Mouse (Mus musculus): Measurements from ENCODE around the gene Snhg11. TPM values are rescaled to one million over a fixed set of nuclear protein-coding genes. Genes with fewer than 3 reads are reported as not detected.
"Not testable (repeated sequence)": the region's sequence is repeated elsewhere in the genome, so short reads cannot be mapped to it uniquely, and the experiment has no call there.

Snhg11 gene
- total RNA-seq, 2 experiments from 2014 or later = 275 to 360 TPM

- intact Hi-C loops (cut with DNase I) = no loop called here
- no peak for DNase-seq
Observed at GRCm38 (mm10) chr2:158368313-158368712, 7.1 kb upstream of the Snhg11 start.

GRCm38 (mm10) chr2:158369474-158370172 is 5.8 kb upstream of the Snhg11 start:
- DNase-seq = no peak
- intact Hi-C loops (cut with DNase I) = no loop called here

- DNase-seq = no peak
- intact Hi-C loops (cut with DNase I) = no loop called here
Observed at GRCm38 (mm10) chr2:158370173-158370550, 5.3 kb upstream of the Snhg11 start.

GRCm38 (mm10) chr2:158373061-158373460 is 2.4 kb upstream of the Snhg11 start:
- DNase-seq = no peak
- intact Hi-C loops (cut with DNase I) = no loop called here

- intact Hi-C loops (cut with DNase I) = no loop called here
- no peak for DNase-seq
Observed at GRCm38 (mm10) chr2:158373516-158373915, 1.9 kb upstream of the Snhg11 start.

GRCm38 (mm10) chr2:158376123-158376687 is 767 bp downstream of the Snhg11 start:
- no peak for DNase-seq
- intact Hi-C loops (cut with DNase I) = no loop called here

- no peak for DNase-seq
- intact Hi-C loops (cut with DNase I) = no loop called here
Observed at GRCm38 (mm10) chr2:158376798-158377197, 1.4 kb downstream of the Snhg11 start.

GRCm38 (mm10) chr2:158377811-158378210 is 2.4 kb downstream of the Snhg11 start:
- intact Hi-C loops (cut with DNase I) = no loop called here

GRCm38 (mm10) chr2:158379354-158380078 is 4.1 kb downstream of the Snhg11 start:
- intact Hi-C loops (cut with DNase I) = loop anchor here (5.0 kb wide), 1 partner anchor 263 kb away; no protein-coding TSS in a partner anchor
- DNase-seq = peak; percentile 65

More at GRCm38 (mm10) chr2:158377811-158378210, 2.4 kb downstream of the Snhg11 start:
- no peak for DNase-seq

- intact Hi-C loops (cut with DNase I) = no loop called here
- DNase-seq = no peak
Observed at GRCm38 (mm10) chr2:158386072-158386471, 10.6 kb downstream of the Snhg11 start.

- intact Hi-C loops (cut with DNase I) = no loop called here
- no peak for DNase-seq
Observed at GRCm38 (mm10) chr2:158389421-158389820, 14.0 kb downstream of the Snhg11 start.

GRCm38 (mm10) chr2:158396369-158396768 is 20.9 kb downstream of the Snhg11 start:
- intact Hi-C loops (cut with DNase I) = no loop called here

GRCm38 (mm10) chr2:158397140-158397539 is 21.7 kb downstream of the Snhg11 start:
- intact Hi-C loops (cut with DNase I); DNase-seq: not testable (repeated sequence)

More at GRCm38 (mm10) chr2:158396369-158396768, 20.9 kb downstream of the Snhg11 start:
- DNase-seq = no peak

GRCm38 (mm10) chr2:158402915-158403314 is 27.5 kb downstream of the Snhg11 start:
- intact Hi-C loops (cut with DNase I) = no loop called here
- no peak for DNase-seq

GRCm38 (mm10) chr2:158408997-158409594 is 33.7 kb downstream of the Snhg11 start:
- DNase-seq = no peak
- intact Hi-C loops (cut with DNase I) = no loop called here

- intact Hi-C loops (cut with DNase I) = no loop called here
- peak; percentile 99 for DNase-seq
Observed at GRCm38 (mm10) chr2:158409595-158410021, 34.2 kb downstream of the Snhg11 start, which contains the start of gene Ralgapb. TSS of gene Ralgapb (plus strand) at chr2:158409848.

- DNase-seq = peak; percentile 43
- intact Hi-C loops (cut with DNase I) = no loop called here
Observed at GRCm38 (mm10) chr2:158410022-158411014, 34.9 kb downstream of the Snhg11 start.

GRCm38 (mm10) chr2:158413240-158413639 is 37.8 kb downstream of the Snhg11 start:
- intact Hi-C loops (cut with DNase I) = no loop called here
- no peak for DNase-seq

GRCm38 (mm10) chr2:158415826-158416225 is 40.4 kb downstream of the Snhg11 start:
- DNase-seq = no peak
- intact Hi-C loops (cut with DNase I) = no loop called here

- no peak for DNase-seq
- intact Hi-C loops (cut with DNase I) = no loop called here
Observed at GRCm38 (mm10) chr2:158418663-158419062, 43.2 kb downstream of the Snhg11 start.

Measured in left cerebral cortex, postnatal 4 days (tissue).